Mouse (Mus musculus) hindbrain, postnatal 0 days (tissue): Measurements from ENCODE around the gene Cyp2j5. TPM values are rescaled to one million over a fixed set of nuclear protein-coding genes. Genes with fewer than 3 reads are reported as not detected.

Experiments
- ATAC-seq: fragments of 200-750 bp; cut with Nextera tagmentation; 2 replicates; pipeline ENCODE4 v1.8.0; 2017; ENCODE audit warnings: mild to moderate bottlenecking, moderate TSS enrichment, moderate library complexity
- DNase-seq: peaks from one replicate; pipeline ENCODE4 v3.0.0-alpha.2; 2015; ENCODE audit warnings: low spot score
- H3K27ac ChIP-seq: fragments of 300-500 bp; sonication (generic); 2 replicates; pipeline ENCODE4 v1.5.1; 2014; ENCODE audit warnings: mild to moderate bottlenecking
- H3K27me3 ChIP-seq: fragments of 300-500 bp; sonication (generic); 2 replicates; pipeline ENCODE4 v1.6.1; 2014; ENCODE audit warnings: low read length, mixed read lengths; ENCODE audit not compliant: insufficient read depth
- H3K36me3 ChIP-seq: fragments of 300-500 bp; sonication (generic); 2 replicates; pipeline ENCODE4 v1.6.1; 2014; ENCODE audit warnings: low read length, mixed read lengths; ENCODE audit not compliant: insufficient read depth
- H3K4me1 ChIP-seq: fragments of 300-500 bp; sonication (generic); 2 replicates; pipeline ENCODE4 v1.6.1; 2014; ENCODE audit warnings: antibody characterized with exemption, low read length, mixed read lengths; ENCODE audit not compliant: insufficient read depth
- H3K4me2 ChIP-seq: fragments of 300-500 bp; sonication (generic); 2 replicates; pipeline ENCODE4 v1.6.1; 2014; ENCODE audit warnings: low read depth, mild to moderate bottlenecking, low read length, moderate library complexity, mixed read lengths
- H3K4me3 ChIP-seq: fragments of 300-500 bp; sonication (generic); 2 replicates; pipeline ENCODE4 v1.5.1; 2014; ENCODE audit warnings: low read length
- H3K9ac ChIP-seq: fragments of 300-500 bp; sonication (generic); replicated peaks from 2 replicates; pipeline ENCODE4 v1.6.1; 2014; ENCODE audit warnings: mild to moderate bottlenecking, low read length, moderate library complexity, mixed read lengths
- H3K9me3 ChIP-seq: fragments of 300-500 bp; sonication (generic); 2 replicates; pipeline ENCODE4 v1.6.1; 2016; ENCODE audit warnings: low read length, mixed read lengths
- CTCF ChIP-seq: IDR thresholded peaks from 2 replicates; pipeline ENCODE4 v1.5.1; 2016; ENCODE audit warnings: antibody characterized with exemption, control low read depth, low read depth
- WGBS: fragments of 180-500 bp; shearing (Covaris S2); extraction: QIAGEN DNeasy Blood & Tissue Kit; methylation state at CpG from one replicate; pipeline ENCODE4 v1.1.7; 2014; 5-methylcytosine and 5-hydroxymethylcytosine counted together
- polyA plus RNA-seq: library from polyadenylated mRNA; unstranded; fragments of >200 nt; fragmentation: Nextera tagmentation; extraction: Ambion mirVana; gene quantifications from 2 replicates; pipeline ENCODE4 v1.2.1, GENCODE M21; 2015
- total RNA-seq: library from RNA; depleted of rRNA; stranded (reverse); fragments of >200 nt; gene quantifications from 2 replicates; pipeline ENCODE4 v1.2.3, GENCODE M21; 2014; rRNA removed

Cyp2j5 gene
- total RNA-seq: not detected in 2 replicates
- not detected in 2 replicates for polyA plus RNA-seq

DNA sequence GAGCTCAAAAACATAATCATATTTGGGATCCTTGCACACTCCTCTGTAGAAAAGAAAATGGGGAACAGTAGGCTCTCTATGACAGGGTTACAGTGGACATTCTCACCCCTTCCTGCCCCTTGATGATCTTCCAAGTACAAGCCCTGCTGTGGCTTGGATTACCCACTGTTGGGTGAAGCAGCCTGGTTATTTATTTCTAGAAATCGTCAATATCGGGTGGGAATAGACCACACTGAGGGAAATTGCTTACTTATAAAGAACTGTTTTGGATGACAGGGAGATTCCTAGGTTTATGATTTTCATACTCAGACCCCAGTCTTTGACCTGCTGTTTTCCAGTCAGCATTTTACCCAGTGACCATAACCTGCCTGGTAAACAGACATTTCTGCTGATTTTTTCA is at the start of gene Cyp2j5:
Gene Cyp2j5, minus strand, starts transcription at position 164 of the 400 bp plus-strand sequence.
- no peak for TF ChIP-seq CTCF
- Histone ChIP-seq H3K9me3 (no peaks in the 10 kb centered on the region), H3K27me3 (no peaks in the 10 kb centered on the region), H3K4me3 (no peak within 1 kb of the TSS), H3K4me2 (no peak within 1 kb of the TSS), H3K9ac (no peak within 1 kb of the TSS), H3K4me1 (no peaks in the 10 kb centered on the region), H3K27ac (no peak within 1 kb of the TSS), H3K36me3 (no peaks in the 10 kb centered on the region)
- no peak for DNase-seq
- WGBS: 97% methylated on average over 2 of the region's 2 CpGs
- no peak for ATAC-seq

DNA sequence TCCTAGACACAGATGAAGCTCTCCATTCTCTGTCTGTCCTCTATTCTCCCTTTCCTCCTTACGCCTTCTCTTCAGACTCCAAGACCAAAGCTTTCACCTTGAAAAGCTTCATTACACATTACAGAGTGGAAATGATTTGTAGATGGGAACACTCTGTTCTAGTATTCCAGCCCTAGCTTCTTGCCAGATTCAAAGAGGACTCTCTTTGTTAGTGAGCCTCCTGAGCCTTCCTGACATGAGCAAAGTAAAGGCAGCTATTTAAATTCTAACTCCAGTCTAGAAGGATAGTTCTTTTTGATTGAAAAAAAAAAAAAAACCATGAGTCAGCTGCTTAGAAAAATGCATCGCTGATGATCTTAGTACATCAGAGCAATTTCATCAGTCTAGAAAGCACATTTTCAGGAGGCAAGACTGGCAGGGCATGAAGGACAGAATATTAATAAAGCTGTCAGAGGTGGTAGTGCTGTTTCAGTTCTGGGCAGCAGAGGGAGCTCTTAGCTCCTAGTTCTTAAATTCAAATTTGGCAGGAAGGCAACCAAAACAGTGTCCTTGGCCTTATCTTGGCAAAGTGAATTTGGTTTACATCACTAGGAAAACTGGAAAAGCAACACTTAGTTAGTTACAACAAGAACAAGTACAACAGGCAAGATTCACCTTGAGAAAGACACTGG is 41.5 kb upstream of the Cyp2j5 start:
- WGBS: 42% methylated on average over 2 of the region's 2 CpGs
- Histone ChIP-seq H3K4me3 (no peak overlapping the region), H3K9me3 (no peaks in the 10 kb centered on the region), H3K36me3 (no peaks in the 10 kb centered on the region), H3K4me2 (no peak overlapping the region), H3K27ac (peak overlapping the region; percentile 32; the same call in 1 of the 2 replicates), H3K9ac (no peak overlapping the region), H3K4me1 (no peaks in the 10 kb centered on the region), H3K27me3 (no peaks in the 10 kb centered on the region)
- ATAC-seq (peak; percentile 75), DNase-seq (peak; percentile 89)
- TF ChIP-seq CTCF: peak; percentile 83

DNA sequence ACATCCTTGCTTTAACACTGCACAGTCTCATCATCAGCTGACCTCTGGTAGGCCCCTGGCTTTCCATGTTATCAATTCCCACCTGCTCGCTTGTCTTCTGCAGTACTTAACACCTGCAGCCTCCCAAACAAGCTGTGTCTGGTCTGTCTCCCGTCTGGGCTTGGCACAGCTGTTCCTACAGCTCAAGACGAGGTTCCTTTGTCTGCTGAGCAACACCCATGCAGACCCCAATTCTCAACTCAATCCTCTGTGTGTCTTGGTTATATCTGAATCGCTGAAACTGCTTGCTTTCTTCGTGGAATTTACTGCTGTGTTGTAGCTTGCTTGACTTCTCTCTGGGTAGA is 34.2 kb upstream of the Cyp2j5 start:
- H3K9ac ChIP-seq: no peak overlapping the region
- TF ChIP-seq CTCF: no peak
- no peak for DNase-seq
- no peaks in the 10 kb centered on the region for H3K36me3 ChIP-seq
- ATAC-seq: no peak
- peak overlapping the region; percentile 47; the same call in 1 of the 2 replicates for H3K4me2 ChIP-seq
- H3K27ac ChIP-seq: peak overlapping the region; percentile 76
- no peaks in the 10 kb centered on the region for H3K9me3 ChIP-seq
- WGBS: 40% methylated on average over 5 of the region's 5 CpGs
- peaks cover 11% of the 10 kb centered on the region; the same call in 1 of the 2 replicates for H3K4me1 ChIP-seq
- H3K4me3 ChIP-seq: no peak overlapping the region
- H3K27me3 ChIP-seq: no peaks in the 10 kb centered on the region

DNA sequence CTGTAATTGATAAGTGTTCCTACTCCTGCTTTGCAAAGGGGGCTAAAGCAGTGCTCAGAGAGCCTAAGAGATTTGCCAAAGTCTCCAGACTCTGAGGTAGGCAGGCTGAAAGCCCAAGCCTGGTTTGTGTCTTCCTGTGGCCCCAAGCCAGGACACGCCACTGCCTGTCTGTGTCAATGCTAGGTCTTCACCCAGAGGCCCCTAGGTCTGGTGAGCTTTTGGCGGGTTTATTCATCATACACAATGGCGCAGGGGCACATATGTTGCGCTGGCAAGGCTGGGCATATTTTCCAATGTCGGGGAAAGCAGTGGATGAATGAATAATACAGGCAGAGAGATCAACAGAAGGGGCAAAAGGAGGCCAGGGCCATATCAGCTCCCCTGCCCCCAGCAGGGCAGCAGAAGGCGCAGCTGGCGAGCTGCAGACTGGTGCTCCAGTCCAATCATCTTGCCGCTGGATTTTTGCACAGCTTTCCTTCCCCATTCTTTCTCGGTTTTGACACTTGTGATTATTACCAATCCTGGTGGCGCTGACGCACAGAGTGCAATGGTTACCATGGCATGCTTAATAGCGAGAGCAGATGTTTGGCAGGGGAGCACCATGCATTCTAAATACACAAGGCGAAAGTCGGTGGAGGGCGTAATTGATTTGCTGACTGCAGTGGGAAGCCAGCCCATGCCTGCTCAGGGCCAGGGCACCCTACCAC is 33.7 kb upstream of the Cyp2j5 start:
- Histone ChIP-seq H3K4me1 (peaks cover 11% of the 10 kb centered on the region; the same call in 1 of the 2 replicates), H3K4me3 (no peak overlapping the region), H3K9me3 (no peaks in the 10 kb centered on the region), H3K4me2 (peak overlapping the region; percentile 47), H3K9ac (no peak overlapping the region), H3K27ac (peak overlapping the region; percentile 76), H3K27me3 (no peaks in the 10 kb centered on the region), H3K36me3 (no peaks in the 10 kb centered on the region)
- DNase-seq (peak; percentile 83), ATAC-seq (peak; percentile 87)
- WGBS: 27% methylated on average over 15 of the region's 15 CpGs
- TF ChIP-seq CTCF: peak; percentile 20; the same call in 1 of the 2 replicates

GRCm38 (mm10) chr4:96696614-96697360 is 32.8 kb upstream of the Cyp2j5 start:
- H3K9me3 ChIP-seq: no peaks in the 10 kb centered on the region
- H3K9ac ChIP-seq: no peak overlapping the region
- H3K4me2 ChIP-seq: peak overlapping the region; percentile 47
- H3K27me3 ChIP-seq: no peaks in the 10 kb centered on the region
- no peak overlapping the region for H3K4me3 ChIP-seq
- peak overlapping the region; percentile 76 for H3K27ac ChIP-seq
- TF ChIP-seq CTCF: peak; percentile 87
- peaks cover 11% of the 10 kb centered on the region; the same call in 1 of the 2 replicates for H3K4me1 ChIP-seq
- WGBS: 21% methylated on average over 13 of the region's 13 CpGs
- peak; percentile 96 for DNase-seq
- H3K36me3 ChIP-seq: no peaks in the 10 kb centered on the region
- ATAC-seq: peak; percentile 86

DNA sequence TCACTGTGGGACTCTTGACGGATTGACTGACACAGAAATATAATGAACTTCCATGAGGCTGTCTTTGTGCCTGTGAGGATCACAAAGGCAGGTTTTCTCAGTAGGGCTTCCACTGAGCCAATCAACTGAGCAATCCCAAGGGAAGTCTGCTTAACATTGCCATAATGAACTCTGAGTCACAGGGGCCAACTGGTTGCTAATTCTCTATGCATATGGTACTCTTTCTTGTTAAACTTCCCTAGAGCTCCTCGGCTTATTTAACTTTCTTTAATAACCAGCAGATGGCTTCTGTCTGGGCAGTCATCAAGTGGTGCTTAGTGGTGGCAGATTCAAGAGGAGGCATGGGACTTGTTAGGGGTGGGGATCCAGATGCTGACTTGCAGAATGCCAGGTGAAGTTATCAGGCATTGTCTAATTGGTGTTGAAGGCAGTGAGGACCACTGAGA is 23.4 kb upstream of the Cyp2j5 start:
- 35% methylated on average over 2 of the region's 2 CpGs for WGBS
- ATAC-seq (peak; percentile 47; the same call in 1 of the 2 replicates), DNase-seq (peak; percentile 15)
- H3K4me1 ChIP-seq: no peaks in the 10 kb centered on the region
- H3K9ac ChIP-seq: no peak overlapping the region
- no peak overlapping the region for H3K27ac ChIP-seq
- no peaks in the 10 kb centered on the region for H3K9me3 ChIP-seq
- no peaks in the 10 kb centered on the region for H3K36me3 ChIP-seq
- H3K4me3 ChIP-seq: no peak overlapping the region
- no peak overlapping the region for H3K4me2 ChIP-seq
- H3K27me3 ChIP-seq: no peaks in the 10 kb centered on the region
- no peak for TF ChIP-seq CTCF
